Mouse (Mus musculus): ENCODE measurements at regions not wholly inside any gene's neighbourhood (a gene's known extent, or its start where the extent isn't known, plus 50 kb on each side); places are given as distances from the start of the nearest gene placed in this dataset.
"Not testable (repeated sequence)": the region's sequence is repeated elsewhere in the genome, so short reads cannot be mapped to it uniquely, and the experiment has no call there.

DNA sequence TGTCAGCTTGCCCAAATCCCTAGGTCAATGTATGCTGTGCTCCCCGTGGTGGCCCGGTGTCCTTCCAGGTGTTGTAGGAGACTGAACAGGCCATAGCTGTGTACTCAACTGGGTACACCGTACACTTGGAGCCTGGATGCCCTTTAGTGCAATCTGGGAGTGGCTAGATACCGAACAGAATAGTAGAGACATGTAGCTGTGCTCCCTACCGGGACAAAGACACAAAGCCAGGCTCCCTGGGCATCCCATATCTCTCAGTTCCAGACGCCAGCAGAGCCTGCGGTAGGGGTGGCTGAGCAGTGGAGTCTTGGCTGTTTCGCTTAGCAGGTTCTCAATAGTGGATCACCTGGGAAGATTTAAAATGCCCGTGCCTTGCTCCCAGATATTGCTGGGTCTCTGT is 136.7 kb upstream of the Ubl3 start:
- TF ChIP-seq CTCF (IDR thresholded peaks at IDR 0.05; ENCODE audit: extremely low read depth, insufficient read depth, insufficient read length, insufficient replicate concordance) (no peak), POLR2A (IDR thresholded peaks at IDR 0.05; ENCODE audit: low read depth, low read length) (no peak)
- H3K27me3 ChIP-seq (ENCODE audit: control insufficient read depth, insufficient read depth, low read length), result no peaks in the 10 kb centered on the region
- no peak for DNase-seq (ENCODE audit: low read depth in 1 of 2, low spot score in 2 of 2)
- no peaks in the 10 kb centered on the region for H3K4me1 ChIP-seq (ENCODE audit: control insufficient read depth, insufficient read depth, insufficient read length)
- H3K36me3 ChIP-seq (ENCODE audit: control insufficient read depth, insufficient read depth, low read length), result no peaks in the 10 kb centered on the region
- H3K27ac ChIP-seq (ENCODE audit: insufficient read depth, low read length), result no peak overlapping the region
- H3K4me3 ChIP-seq (ENCODE audit: extremely low read depth, insufficient read depth, insufficient read length), result no peak overlapping the region
- WGBS, result 90% methylated on average over 9 of the region's 9 CpGs

- Histone ChIP-seq H3K27ac (ENCODE audit: insufficient read depth, low read length) (no peak overlapping the region), H3K4me1 (ENCODE audit: control insufficient read depth, insufficient read depth, insufficient read length) (no peaks in the 10 kb centered on the region), H3K4me3 (ENCODE audit: extremely low read depth, insufficient read depth, insufficient read length) (no peak overlapping the region), H3K36me3 (ENCODE audit: control insufficient read depth, insufficient read depth, low read length) (no peaks in the 10 kb centered on the region), H3K27me3 (ENCODE audit: control insufficient read depth, insufficient read depth, low read length) (no peaks in the 10 kb centered on the region)
- TF ChIP-seq CTCF (IDR thresholded peaks at IDR 0.05; ENCODE audit: extremely low read depth, insufficient read depth, insufficient read length, insufficient replicate concordance) (no peak), POLR2A (IDR thresholded peaks at IDR 0.05; ENCODE audit: low read depth, low read length) (no peak)
- DNase-seq (ENCODE audit: low read depth in 1 of 2, low spot score in 2 of 2), result no peak
- WGBS, result 93% methylated on average over 8 of the region's 8 CpGs
Observed at GRCm38 (mm10) chr5:148688501-148688900, 135.9 kb upstream of the Ubl3 start.

DNA sequence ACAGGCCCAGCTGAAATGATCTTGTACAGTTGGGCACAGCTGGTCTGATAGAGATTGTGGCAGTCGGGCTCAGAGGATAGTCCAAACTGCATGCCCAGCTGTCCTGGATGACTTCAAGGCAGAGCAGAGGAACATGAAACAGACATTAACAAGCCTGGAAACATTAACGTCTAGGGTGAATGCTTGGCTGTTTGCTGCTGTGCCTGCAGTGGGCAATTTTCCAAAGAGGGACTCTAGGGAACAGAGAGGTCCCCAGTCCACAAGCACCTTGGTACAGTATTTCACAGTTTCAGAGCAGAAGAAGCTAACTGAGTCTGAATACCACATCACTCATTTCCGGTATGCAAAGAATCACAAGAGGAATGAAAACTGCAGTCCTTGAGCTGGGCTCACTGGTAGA is 135.2 kb upstream of the Ubl3 start:
- Histone ChIP-seq H3K4me3 (ENCODE audit: extremely low read depth, insufficient read depth, insufficient read length) (no peak overlapping the region), H3K36me3 (ENCODE audit: control insufficient read depth, insufficient read depth, low read length) (no peaks in the 10 kb centered on the region), H3K27me3 (ENCODE audit: control insufficient read depth, insufficient read depth, low read length) (no peaks in the 10 kb centered on the region), H3K27ac (ENCODE audit: insufficient read depth, low read length) (no peak overlapping the region), H3K4me1 (ENCODE audit: control insufficient read depth, insufficient read depth, insufficient read length) (no peaks in the 10 kb centered on the region)
- DNase-seq (ENCODE audit: low read depth in 1 of 2, low spot score in 2 of 2), result no peak
- TF ChIP-seq POLR2A (IDR thresholded peaks at IDR 0.05; ENCODE audit: low read depth, low read length) (no peak), CTCF (IDR thresholded peaks at IDR 0.05; ENCODE audit: extremely low read depth, insufficient read depth, insufficient read length, insufficient replicate concordance) (no peak)
- WGBS, result 56% methylated on average over 3 of the region's 3 CpGs

GRCm38 (mm10) chr5:148684216-148684615 is 131.6 kb upstream of the Ubl3 start:
- TF ChIP-seq POLR2A (IDR thresholded peaks at IDR 0.05; ENCODE audit: low read depth, low read length) (no peak), CTCF (IDR thresholded peaks at IDR 0.05; ENCODE audit: extremely low read depth, insufficient read depth, insufficient read length, insufficient replicate concordance) (no peak)
- WGBS, result 81% methylated on average over 11 of the region's 11 CpGs
- Histone ChIP-seq H3K36me3 (ENCODE audit: control insufficient read depth, insufficient read depth, low read length) (no peaks in the 10 kb centered on the region), H3K4me1 (ENCODE audit: control insufficient read depth, insufficient read depth, insufficient read length) (peaks cover 6% of the 10 kb centered on the region; the same call in 1 of the 2 replicates), H3K27ac (ENCODE audit: insufficient read depth, low read length) (no peak overlapping the region), H3K27me3 (ENCODE audit: control insufficient read depth, insufficient read depth, low read length) (no peaks in the 10 kb centered on the region), H3K4me3 (ENCODE audit: extremely low read depth, insufficient read depth, insufficient read length) (no peak overlapping the region)
- no peak for DNase-seq (ENCODE audit: low read depth in 1 of 2, low spot score in 2 of 2)

DNA sequence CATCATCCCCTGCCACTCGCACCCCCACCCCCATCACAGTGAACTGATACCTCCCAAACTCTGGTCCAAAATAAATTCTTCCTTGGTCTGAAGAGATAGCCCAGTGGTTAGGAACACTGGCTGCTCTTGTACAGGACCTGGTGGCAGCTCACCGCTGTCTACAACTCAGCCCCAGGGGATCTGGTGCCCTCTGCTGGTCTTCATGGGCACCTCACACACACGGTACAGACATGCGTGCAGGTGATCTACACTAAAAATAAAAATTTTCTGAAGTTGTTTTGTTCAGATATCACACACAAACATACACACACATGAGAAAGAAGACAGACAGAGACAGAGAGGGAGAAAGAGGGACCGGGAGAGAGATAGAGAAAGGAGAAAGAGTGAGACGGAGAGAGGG is 130.0 kb upstream of the Ubl3 start:
- TF ChIP-seq POLR2A (IDR thresholded peaks at IDR 0.05; ENCODE audit: low read depth, low read length) (no peak), CTCF (IDR thresholded peaks at IDR 0.05; ENCODE audit: extremely low read depth, insufficient read depth, insufficient read length, insufficient replicate concordance) (no peak)
- 93% methylated on average over 6 of the region's 6 CpGs for WGBS
- Histone ChIP-seq H3K4me3 (ENCODE audit: extremely low read depth, insufficient read depth, insufficient read length) (no peak overlapping the region), H3K4me1 (ENCODE audit: control insufficient read depth, insufficient read depth, insufficient read length) (peaks cover 7% of the 10 kb centered on the region; the same call in 1 of the 2 replicates), H3K27ac (ENCODE audit: insufficient read depth, low read length) (no peak overlapping the region), H3K36me3 (ENCODE audit: control insufficient read depth, insufficient read depth, low read length) (no peaks in the 10 kb centered on the region), H3K27me3 (ENCODE audit: control insufficient read depth, insufficient read depth, low read length) (no peaks in the 10 kb centered on the region)
- no peak for DNase-seq (ENCODE audit: low read depth in 1 of 2, low spot score in 2 of 2)

- H3K27me3 ChIP-seq (ENCODE audit: control insufficient read depth, insufficient read depth, low read length), result no peaks in the 10 kb centered on the region
- no peak overlapping the region for H3K4me3 ChIP-seq (ENCODE audit: extremely low read depth, insufficient read depth, insufficient read length)
- no peak for DNase-seq (ENCODE audit: low read depth in 1 of 2, low spot score in 2 of 2)
- H3K36me3 ChIP-seq (ENCODE audit: control insufficient read depth, insufficient read depth, low read length), result no peaks in the 10 kb centered on the region
- no peak overlapping the region for H3K27ac ChIP-seq (ENCODE audit: insufficient read depth, low read length)
- peaks cover 7% of the 10 kb centered on the region; the same call in 1 of the 2 replicates for H3K4me1 ChIP-seq (ENCODE audit: control insufficient read depth, insufficient read depth, insufficient read length)
- TF ChIP-seq CTCF (IDR thresholded peaks at IDR 0.05; ENCODE audit: extremely low read depth, insufficient read depth, insufficient read length, insufficient replicate concordance), result no peak
- no peak for TF ChIP-seq POLR2A (IDR thresholded peaks at IDR 0.05; ENCODE audit: low read depth, low read length)
- 70% methylated on average over 5 of the region's 5 CpGs for WGBS
Observed at GRCm38 (mm10) chr5:148680341-148680740, 127.8 kb upstream of the Ubl3 start.

GRCm38 (mm10) chr5:148679586-148679985 is 127.0 kb upstream of the Ubl3 start:
- Histone ChIP-seq H3K36me3 (ENCODE audit: control insufficient read depth, insufficient read depth, low read length) (no peaks in the 10 kb centered on the region), H3K4me1 (ENCODE audit: control insufficient read depth, insufficient read depth, insufficient read length) (peaks cover 7% of the 10 kb centered on the region; the same call in 1 of the 2 replicates), H3K27me3 (ENCODE audit: control insufficient read depth, insufficient read depth, low read length) (no peaks in the 10 kb centered on the region), H3K27ac (ENCODE audit: insufficient read depth, low read length) (peak overlapping the region; percentile 29; the same call in 1 of the 2 replicates), H3K4me3 (ENCODE audit: extremely low read depth, insufficient read depth, insufficient read length) (no peak overlapping the region)
- peak in 1 of 2 experiments; percentile 22 for DNase-seq (ENCODE audit: low read depth in 1 of 2, low spot score in 2 of 2)
- TF ChIP-seq POLR2A (IDR thresholded peaks at IDR 0.05; ENCODE audit: low read depth, low read length) (no peak), CTCF (IDR thresholded peaks at IDR 0.05; ENCODE audit: extremely low read depth, insufficient read depth, insufficient read length, insufficient replicate concordance) (no peak)
- 34% methylated on average over 4 of the region's 4 CpGs for WGBS

- not testable (repeated sequence) for H3K4me3 ChIP-seq (ENCODE audit: extremely low read depth, insufficient read depth, insufficient read length); DNase-seq (ENCODE audit: low read depth in 1 of 2, low spot score in 2 of 2); H3K4me1 ChIP-seq (ENCODE audit: control insufficient read depth, insufficient read depth, insufficient read length); H3K36me3 ChIP-seq (ENCODE audit: control insufficient read depth, insufficient read depth, low read length); H3K27me3 ChIP-seq (ENCODE audit: control insufficient read depth, insufficient read depth, low read length)
- peak overlapping the region; percentile 65 for H3K27ac ChIP-seq (ENCODE audit: insufficient read depth, low read length)
- WGBS, result 64% methylated on average over 12 of the region's 12 CpGs
Observed at GRCm38 (mm10) chr5:148678285-148678937, 125.8 kb upstream of the Ubl3 start.

Data from spleen, adult 2 months (tissue).